Mouse (Mus musculus) v-Abl transformed pro-B cells (cell line): ENCODE data around the gene Hormad2.

Experiments used
- in situ Hi-C, 2 experiments: fragments of 400-800 bp; cut with MboI; formaldehyde crosslinking; loops; one replicate each; pipeline ENCODE4 v1.15.1; 2025; ENCODE audit not compliant: unreplicated experiment in 2 of 2

Hormad2 gene

DNA sequence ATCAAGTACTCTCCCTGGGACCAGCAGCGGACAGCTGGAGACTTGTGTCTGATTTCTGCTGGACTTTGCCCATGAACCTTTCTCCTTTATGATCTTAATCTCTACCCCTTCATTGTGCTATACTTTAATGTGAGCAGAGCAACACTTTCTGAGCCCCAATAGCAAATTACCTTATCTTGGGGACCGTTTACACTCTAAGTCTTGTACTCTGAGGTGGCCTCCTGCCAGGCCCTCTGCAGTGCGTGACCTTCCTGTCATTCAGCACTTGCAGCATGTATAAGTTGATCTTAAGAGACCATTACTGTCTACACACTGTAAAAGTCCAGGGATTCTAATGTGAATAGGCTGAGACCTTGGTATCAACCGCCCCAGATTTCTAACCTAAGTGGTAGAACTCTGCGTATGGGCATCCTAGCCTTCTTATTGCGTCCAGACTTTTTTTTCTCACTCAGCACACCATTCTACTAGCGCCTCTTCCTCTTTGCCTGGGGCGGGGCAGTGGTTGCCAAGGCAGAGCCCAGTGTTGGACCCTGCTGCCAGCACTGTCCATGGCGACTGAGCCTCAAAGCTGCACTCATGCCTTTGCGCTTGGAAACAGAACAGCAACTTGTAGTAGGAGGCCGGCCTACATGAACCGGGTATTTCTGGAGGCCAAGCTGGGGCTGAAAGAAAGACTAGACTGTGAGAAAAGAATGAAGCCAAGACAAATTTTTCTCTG lies 11.7 kb upstream of the Hormad2 start:
- in situ Hi-C loops, result loop anchor here (5.0 to 10.0 kb wide), 2 partner anchors 195 to 318 kb away; partner anchors contain the start of genes Lif (in 2 of the 2) and Rnf215 (in 1 of the 2)

DNA sequence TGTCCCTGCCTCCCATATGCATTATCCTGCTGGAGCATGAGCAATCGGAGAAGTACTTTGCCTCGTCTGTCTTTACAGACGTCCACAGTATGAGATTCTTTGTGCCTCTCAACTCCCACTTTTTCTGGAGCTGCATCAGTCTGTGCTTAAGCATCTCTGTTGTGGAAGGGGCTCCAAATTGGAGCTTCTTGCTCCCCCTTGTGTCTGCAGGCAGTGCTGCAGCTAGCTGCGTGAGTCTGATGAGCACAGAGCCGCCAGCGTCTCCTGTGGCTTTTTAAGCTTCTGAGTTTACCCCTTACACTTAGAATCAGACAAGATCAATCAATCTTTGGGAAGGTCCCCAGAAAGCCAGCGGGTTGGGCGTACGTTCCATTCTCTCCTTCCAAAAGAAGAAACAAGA lies 10.2 kb upstream of the Hormad2 start:
- in situ Hi-C loops, result loop anchor here (5.0 to 10.0 kb wide), 2 partner anchors 194 to 316 kb away; partner anchors contain the start of genes Lif (in 2 of the 2) and Rnf215 (in 1 of the 2)

DNA sequence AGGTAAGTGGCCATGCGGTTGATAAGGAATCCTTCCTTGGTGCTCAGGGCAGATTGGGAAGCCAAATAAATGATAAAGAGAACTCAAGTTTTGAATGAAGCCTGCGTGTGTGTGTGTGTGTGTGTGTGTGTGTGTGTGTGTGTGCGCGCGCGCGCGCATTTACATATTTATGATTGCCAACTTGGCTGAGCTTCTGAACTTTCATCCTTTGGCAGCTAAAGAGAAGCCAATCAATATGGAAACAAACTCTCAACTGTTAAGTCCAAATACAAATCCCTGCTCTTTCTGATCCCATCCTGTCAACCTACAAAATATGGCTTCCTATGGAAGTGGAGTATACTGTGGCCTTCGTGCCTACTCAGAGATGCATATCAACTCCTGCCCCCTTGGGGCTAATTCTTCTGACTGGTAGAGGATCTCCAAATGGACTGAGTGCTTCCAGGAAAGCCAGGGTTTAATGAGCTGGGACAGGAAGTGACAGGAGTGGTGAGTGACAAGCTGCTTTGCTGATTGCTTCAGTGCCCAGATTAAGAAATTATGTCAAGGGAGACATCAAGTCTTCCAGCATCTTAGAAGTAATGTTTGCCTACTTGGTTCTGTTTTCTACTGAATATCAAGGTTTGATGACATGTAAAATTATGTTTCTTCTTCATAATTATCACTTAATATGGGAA lies 5.4 kb upstream of the Hormad2 start:
- in situ Hi-C loops, result loop anchor here in 1 of 2 experiments (10.0 kb wide), 1 partner anchor 378 kb away; no protein-coding TSS in a partner anchor

DNA sequence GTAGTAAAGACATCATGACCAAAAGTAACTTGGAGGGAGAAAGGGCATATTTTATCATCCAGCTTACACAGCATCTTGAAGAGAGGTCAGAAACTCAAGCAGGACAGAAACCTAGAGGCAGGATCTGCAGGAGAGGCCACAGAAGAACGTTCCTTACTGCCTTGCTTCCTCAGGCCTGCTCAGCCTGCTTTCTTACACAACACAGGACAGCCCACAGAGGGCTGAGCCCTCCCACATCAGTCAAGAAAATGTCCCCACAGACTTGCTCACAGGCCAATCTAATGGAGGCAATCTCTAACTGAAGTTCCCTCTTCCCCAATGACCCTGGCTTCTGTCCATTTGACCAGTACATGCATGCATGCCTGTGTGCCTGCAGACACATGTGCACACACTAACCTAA lies 1.4 kb upstream of the Hormad2 start:
- in situ Hi-C loops, result loop anchor here in 1 of 2 experiments (10.0 kb wide), 1 partner anchor 383 kb away; no protein-coding TSS in a partner anchor

DNA sequence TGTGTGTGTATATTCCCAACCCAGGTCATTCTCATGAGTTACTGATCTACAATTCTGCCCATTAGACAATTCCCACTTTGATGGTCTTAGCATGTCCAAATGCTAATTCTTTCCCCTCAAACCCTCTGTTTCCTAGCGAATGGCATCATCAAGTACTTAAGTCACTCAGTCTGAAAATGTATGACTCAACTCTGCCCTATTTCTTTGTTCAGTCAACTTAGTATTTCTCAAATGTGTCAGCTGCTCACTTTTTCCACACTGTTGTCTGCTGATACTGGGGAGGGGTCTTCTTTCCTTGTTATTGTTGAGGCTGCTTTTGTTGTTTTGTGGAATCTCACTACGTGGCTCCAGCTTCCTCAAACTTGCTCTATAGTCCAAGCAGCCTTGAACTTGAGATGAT lies 2.7 kb downstream of the Hormad2 start:
- in situ Hi-C loops, result loop anchor here in 1 of 2 experiments (10.0 kb wide), 1 partner anchor 427 kb away; no protein-coding TSS in a partner anchor

DNA sequence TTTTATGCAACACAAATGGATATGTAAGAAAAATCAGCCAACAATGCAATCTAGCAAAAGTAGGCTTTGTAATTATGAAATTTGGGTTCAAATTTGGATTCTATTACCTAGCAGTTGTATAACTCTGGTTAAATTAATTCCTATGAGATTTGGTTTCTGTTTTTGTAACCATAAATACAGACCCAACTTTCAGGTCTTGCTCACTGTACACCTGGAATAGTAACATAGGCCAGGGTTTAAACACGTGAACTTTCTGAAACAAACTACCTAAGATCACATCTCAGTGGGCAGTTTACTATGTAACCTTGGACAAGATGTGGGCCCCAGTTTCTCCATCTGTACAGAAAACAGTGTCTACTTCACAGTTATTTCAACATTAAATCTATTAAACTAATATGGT lies 3.6 kb downstream of the Hormad2 start:
- in situ Hi-C loops, result loop anchor here in 1 of 2 experiments (10.0 kb wide), 1 partner anchor 427 kb away; no protein-coding TSS in a partner anchor

DNA sequence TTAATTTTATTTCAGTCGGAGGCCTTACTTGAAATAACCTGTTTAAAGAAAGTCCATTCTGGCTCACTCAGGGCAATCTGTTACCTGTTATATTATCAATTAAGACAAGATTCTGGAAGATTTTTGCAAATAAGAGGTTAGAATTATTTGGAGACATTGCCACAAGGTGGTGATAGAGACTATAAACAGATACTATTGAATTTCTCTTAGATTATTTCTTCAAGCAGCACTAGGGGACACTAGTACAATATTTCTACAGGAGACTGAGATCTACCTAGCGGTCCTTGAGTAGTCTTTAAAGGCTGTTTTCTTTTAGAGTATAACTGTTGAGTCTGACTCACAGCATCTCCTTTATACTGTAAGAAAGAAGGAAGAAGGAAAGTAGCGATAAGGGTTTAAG lies 4.3 kb downstream of the Hormad2 start:
- in situ Hi-C loops, result loop anchor here in 1 of 2 experiments (10.0 kb wide), 1 partner anchor 428 kb away; no protein-coding TSS in a partner anchor

DNA sequence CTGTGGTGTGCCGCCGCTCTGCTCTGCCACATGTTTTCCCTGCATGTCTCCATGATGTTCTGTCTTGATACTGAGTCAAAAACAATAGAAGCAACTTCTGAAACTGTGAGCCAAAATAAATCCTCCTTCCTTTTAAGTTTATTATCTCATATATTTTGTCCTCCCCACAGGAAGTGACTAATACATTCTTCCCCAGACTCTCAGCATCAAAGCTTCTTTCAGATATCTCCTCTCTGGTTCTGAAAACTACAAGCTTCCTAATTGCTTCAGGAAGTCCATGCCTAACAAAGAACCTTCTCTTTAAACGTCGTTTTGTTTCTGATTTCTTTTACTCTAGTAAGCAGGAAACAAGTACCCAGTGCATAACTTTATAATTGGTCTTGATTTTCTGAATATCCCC lies 6.4 kb downstream of the Hormad2 start:
- in situ Hi-C loops, result loop anchor here in 1 of 2 experiments (5.0 to 10.0 kb wide), 2 partner anchors 393 to 430 kb away; no protein-coding TSS in a partner anchor

DNA sequence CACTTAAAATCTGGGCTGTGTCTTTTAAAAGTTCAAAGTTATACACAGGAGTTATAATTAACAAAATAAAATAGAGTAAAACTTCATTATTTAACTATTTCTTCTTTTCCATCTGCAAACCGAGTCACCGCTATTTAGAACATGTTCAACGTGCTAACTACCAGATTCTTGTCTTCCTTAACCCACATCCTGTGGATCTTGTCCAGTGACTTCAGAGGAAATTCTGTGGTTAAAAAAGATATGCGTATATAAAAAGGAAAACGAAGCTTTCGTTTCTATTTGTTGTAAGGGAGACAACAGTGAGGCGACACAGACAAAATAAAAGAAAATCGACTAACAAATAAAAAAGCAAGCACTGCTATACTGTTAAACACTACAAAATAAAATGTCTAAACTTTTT lies 17.1 kb downstream of the Hormad2 start:
- in situ Hi-C loops, result loop anchor here (5.0 to 10.0 kb wide), 2 partner anchors 167 to 289 kb away; partner anchors contain the start of genes Lif (in 2 of the 2) and Rnf215 (in 1 of the 2)

DNA sequence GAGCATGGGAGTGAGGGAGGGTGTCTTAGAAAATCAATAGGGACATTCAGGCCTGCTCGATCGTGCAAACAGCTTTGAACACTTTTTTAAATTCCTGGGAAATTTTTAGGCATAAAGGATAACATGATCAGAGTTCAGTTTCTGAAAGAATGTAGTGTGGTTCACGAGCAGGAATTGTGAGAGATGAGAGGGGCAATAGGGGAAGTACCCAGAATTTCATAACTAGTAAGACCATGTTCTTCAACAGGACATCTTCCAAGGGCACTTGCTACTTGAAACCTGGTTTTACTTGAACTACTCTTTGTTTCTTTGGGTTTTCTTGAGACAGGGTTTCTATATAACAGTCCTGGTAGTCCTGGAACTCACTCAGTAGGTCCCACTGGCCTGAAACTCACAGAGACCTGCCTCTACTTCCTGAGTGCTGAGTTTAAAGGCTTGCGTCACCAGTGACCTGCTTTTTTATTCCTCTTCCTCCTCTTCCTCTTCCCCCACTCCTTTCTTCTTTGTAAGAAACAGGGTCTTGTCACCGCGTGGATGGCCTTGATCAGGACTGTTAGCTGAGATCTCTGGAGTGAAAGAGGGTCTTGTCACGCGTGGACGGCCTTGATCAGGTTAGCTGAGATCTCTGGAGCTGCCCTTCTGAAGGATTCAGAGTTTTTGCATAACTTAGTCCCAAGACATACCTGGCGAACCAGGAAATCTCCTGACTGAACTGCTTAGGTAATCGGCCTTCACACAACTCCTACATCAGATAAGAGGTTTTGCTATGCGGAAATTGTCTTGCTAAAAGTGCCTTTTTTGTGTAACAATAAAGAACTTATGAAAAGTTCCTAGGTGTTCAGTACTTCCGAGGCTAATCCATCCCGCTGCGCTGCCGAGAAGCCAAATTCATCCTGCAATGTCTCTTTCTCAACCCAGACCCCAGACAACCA lies 18.1 kb downstream of the Hormad2 start:
- in situ Hi-C loops, result loop anchor here (5.0 to 10.0 kb wide), 2 partner anchors 165 to 288 kb away; partner anchors contain the start of genes Lif (in 2 of the 2) and Rnf215 (in 1 of the 2)

DNA sequence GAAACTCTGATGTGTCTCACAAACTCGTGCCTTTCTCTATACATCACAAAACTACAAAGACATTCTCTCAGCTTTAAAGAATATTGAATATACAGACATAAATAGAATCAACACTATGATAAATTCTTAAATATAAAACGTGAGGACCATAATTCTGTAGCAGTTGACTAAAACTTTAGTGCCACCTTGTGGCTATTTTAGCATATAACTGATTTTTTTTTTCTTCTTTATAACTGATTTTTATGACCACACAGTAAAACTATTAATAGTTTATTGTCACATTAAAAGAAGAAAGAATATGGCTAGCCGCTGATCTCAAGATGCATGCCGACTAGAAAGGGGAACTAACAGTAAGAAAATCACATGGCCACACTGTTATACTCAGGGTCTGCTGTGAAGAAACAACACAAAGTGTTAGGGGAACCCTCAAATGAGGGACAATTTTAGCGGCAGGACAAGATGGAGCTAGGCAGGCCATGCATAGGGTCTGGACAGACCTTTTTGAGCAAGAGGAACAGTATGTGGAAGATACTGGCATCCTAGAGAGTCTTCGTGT lies 18.9 kb downstream of the Hormad2 start:
- in situ Hi-C loops, result loop anchor here (5.0 to 10.0 kb wide), 2 partner anchors 165 to 287 kb away; partner anchors contain the start of genes Lif (in 2 of the 2) and Rnf215 (in 1 of the 2)

DNA sequence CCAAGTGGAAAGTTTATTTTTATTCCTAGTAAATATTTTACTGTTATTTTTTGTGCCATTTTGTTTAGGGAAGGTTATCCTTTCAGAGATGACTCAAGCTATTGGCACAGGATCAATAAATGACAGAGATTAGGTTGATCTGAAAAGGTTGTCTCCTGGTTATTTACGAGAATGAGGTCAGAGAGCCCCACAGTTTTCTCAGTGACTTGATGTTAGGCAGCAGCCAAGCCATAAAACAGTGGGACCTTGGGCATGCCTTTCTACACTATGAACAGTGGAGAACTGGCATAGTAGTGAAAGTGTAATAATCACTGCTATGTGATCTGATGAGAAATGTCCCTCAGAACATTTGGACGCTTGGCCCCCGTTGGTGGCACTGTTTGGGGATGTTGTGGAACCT lies 22.9 kb downstream of the Hormad2 start:
- in situ Hi-C loops, result loop anchor here in 1 of 2 experiments (5.0 kb wide), 1 partner anchor 286 kb away; no protein-coding TSS in a partner anchor

DNA sequence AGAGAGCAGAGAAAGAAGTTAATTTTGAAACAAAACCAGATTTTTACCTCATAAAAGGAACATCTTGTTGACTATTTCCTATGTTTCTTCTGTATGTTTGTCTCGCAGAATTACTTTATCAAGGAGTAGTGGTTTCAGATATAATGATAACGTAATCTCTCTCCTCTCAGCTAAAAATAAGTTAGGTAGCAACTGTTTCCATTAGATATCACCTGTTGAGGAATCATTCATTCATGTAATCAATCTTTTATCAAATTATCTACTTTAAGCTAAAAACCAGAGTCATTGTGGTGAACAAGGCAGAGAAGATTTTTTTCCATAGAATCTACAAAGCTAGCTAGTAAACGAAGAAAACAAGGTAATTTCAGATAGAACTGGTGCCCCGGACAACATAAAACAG lies 28.6 kb downstream of the Hormad2 start:
- in situ Hi-C loops, result no loop called here

DNA sequence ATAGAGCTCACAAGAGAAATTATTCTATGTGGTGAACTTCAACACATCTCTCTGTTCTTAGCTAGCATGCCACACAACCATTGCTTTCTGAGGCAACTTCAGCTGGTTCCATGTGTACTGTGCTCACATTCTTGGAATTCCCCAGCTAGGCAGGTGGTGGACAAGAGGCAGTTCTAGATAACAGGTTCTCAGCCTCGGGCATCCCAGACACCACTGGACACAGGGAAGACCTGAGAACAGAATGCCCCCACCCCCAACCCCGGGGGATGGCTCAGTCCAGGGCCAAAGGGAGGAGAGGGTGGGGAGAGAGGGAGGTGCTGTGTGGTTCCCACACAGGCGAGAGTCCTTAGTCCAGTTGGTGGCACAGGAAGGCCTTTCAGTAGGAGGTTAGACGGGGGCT lies 36.6 kb downstream of the Hormad2 start:
- in situ Hi-C loops, result no loop called here

DNA sequence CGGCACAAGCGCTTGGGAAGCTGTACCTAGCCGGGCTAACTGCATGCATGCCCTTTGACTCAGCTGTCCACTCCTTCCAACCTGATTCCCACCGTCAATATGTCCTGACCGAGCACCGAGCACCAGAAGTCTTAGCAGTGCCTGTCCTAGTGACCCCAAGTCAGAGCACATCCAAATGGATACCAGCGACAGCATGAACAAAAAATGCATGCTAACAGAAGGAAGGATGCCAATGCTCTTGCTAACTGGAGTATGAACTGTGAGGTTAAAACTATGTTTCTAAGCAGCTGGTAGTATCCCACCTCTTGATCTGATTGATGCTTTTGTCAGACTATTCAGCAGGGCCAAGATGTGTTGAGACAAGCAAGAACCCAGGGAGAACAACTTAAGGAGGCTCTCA lies 37.5 kb downstream of the Hormad2 start:
- in situ Hi-C loops, result no loop called here

DNA sequence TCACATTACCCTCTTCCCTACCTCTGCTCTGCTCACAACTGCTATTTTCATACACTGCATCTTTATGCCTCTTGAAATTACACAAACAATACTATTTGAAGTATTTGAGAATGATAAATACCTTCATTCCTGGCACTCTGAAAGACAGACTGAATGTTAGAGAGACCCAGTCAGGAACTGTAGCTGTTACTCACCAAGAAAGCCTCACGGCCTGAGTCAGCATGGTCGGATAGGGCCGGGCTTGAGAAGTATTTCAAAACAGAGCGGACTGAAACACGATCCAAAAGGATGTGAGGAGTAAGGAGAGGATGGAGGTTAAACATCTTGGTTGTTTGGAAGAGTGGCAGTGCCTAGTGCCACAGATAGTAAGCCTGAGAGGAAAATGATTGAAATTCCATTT lies 39.7 kb downstream of the Hormad2 start:
- in situ Hi-C loops, result no loop called here

DNA sequence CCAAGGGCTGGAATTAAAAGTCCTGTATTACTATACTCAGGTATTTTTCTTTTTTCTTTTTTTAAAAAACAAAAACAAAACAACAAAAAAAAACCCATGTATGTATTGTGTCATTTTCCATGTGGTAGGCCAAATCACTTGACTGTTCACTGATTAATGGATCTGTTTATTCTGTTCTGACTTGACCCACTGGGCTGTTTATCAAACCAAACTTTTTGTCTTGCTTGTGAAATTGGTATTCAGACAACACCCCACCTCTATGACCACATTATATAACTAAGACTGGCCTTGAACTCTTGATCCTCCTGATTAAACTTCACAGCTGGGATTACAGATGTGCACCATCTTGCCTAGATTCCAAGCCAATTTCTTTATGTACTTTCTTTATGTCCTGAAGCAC lies 46.7 kb downstream of the Hormad2 start:
- in situ Hi-C loops, result no loop called here

DNA sequence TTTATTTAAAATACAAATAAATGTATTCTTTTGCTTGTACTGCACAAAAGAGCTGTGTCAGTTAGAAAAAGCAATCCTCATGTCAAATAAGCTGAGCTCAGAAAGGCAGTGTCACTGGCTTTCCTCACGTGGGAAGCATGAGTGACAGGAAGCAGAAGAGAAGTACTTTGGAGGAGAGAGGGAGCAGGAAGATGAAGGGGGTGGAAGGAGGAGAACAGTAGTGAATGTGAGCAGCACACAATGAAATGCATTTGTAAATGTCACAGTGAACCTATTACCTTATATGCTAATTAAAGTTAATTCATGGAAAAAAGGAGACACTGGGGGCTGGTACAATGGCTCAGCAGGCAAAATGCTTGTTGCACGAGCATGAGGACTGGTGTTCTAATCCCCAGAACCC lies 52.9 kb downstream of the Hormad2 start:
- in situ Hi-C loops, result no loop called here

DNA sequence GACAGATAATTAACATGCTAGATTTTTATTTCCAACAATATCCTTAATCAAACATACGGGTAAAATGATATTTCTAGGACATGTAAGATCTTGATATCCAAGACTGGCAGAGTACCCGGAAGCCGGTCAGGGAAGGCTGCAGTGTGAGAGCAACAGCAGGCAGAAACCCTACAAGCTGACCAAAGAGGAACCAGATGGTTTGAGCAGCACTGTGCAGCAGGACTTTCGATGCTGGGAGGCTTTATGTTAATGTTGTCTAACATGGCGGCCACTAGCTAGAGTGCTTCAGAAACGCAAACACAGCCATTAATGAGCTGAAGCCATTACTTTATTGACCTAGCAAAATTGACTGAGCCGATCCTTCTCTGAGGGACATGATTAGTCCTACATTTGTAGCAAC lies 58.6 kb downstream of the Hormad2 start:
- in situ Hi-C loops, result no loop called here

DNA sequence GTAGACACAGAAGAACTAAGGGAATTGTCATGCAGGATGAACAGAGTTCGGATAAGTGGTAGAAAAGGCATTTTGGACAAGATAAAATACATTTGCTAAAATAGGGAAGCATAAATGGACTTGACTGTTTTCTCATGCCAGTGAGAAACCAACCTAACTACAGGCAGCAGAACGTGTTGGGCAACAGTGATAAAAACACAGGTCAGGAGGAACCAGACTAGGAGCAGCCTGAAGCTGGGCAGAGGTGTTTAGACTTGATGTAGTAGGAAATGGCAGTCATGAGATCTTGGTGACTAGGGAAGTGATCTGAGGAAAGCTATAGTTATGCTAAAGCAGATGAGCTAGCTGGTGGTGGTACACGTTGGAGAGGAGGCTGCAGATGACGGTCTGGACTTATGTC lies 61.0 kb downstream of the Hormad2 start:
- in situ Hi-C loops, result no loop called here
